Mouse (Mus musculus) adrenal gland, postnatal 10 days (tissue): ENCODE data around the gene Cdkn1c. TPM values are rescaled to one million over a fixed set of nuclear protein-coding genes. Genes with fewer than 3 reads are reported as not detected.

Experiments used
- DNase-seq: peaks from one replicate; pipeline ENCODE4 v3.0.0; 2021; ENCODE audit warnings: mixed read lengths
- long read RNA-seq, 2 experiments: library from polyadenylated mRNA; stranded (forward); transcript quantifications; one replicate each; pipeline ENCODE4 v2.0.0; 2021
- total RNA-seq, 2 experiments: library from RNA; stranded (reverse); gene quantifications; 2 replicates each; pipeline ENCODE4 v1.2.3; 2021

Gene Cdkn1c
- total RNA-seq = 100 to 1,000 TPM; 386 to 453 TPM
- long read RNA-seq, experiment 1, transcript Cdkn1c-201 (4 exons, 1,901 nt) = major isoform, 348 of 1,242 reads
- long read RNA-seq, experiment 1, transcript Cdkn1c-204 (2 exons, 500 nt) = minor isoform, 5 of 1,242 reads
- long read RNA-seq, experiment 1, transcript Cdkn1c-205 (3 exons, 667 nt) = minor isoform, 32 of 1,242 reads
- long read RNA-seq, experiment 1, transcript Cdkn1c-202 (4 exons, 1,888 nt) = minor isoform, 56 of 1,242 reads
- long read RNA-seq, experiment 1, partial matches to known transcripts = 34 of 1,242 reads
- long read RNA-seq, experiment 1, other reads (novel, unspliced or antisense) = 767 of 1,242 reads
- long read RNA-seq, experiment 2, transcript Cdkn1c-202 (4 exons, 1,888 nt) = minor isoform, 33 of 612 reads
- long read RNA-seq, experiment 2, transcript Cdkn1c-205 (3 exons, 667 nt) = minor isoform, 13 of 612 reads
- long read RNA-seq, experiment 2, transcript Cdkn1c-201 (4 exons, 1,901 nt) = major isoform, 164 of 612 reads
- long read RNA-seq, experiment 2, partial matches to known transcripts = 27 of 612 reads
- long read RNA-seq, experiment 2, other reads (novel, unspliced or antisense) = 372 of 612 reads

DNA sequence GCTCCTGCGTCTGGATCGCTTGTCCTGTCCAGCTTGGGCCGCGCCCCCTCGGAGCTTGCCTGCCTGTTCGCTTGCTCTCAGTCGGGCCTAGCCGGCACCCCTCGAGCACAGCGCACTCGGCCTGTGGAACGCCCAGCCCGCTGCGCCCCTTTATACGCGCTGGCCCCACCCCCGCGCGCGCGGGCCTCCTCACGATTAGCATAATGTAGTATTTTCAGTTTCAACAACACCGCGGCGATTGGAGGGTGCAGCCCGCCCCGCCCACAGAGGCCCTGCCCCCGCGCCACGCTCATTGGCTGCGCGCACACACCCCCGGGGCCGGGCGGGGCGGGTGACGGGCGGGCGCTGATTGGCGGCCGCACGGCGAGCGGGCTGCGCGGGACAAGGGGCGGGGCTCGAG is at the start of gene Cdkn1c:
Gene Cdkn1c (minus strand): TSS at position 177 of the 400 bp plus-strand sequence.
- peak; percentile 93 for DNase-seq

- DNase-seq = no peak
Measured at GRCm38 (mm10) chr7:143509566-143509965, 48.7 kb upstream of the Cdkn1c start.

DNA sequence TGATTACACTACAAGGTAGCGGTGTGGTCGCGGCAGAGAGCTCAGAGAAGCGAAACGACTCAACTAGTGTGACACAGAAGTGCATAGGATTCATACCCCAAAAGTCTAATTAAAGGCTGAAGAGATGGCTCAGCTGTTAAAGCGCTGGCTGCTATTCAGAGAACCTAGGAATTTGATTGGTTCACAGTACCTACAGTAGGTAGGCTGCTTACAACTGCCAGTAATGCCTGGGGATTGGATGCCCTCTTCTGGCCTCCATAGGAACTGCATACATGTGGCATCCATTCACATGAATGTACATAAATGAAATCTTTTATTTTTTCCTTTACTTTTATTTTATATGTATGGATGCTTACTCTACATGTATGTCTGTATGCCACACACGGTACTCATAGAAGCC is 45.8 kb upstream of the Cdkn1c start:
- DNase-seq = peak; percentile 79

DNA sequence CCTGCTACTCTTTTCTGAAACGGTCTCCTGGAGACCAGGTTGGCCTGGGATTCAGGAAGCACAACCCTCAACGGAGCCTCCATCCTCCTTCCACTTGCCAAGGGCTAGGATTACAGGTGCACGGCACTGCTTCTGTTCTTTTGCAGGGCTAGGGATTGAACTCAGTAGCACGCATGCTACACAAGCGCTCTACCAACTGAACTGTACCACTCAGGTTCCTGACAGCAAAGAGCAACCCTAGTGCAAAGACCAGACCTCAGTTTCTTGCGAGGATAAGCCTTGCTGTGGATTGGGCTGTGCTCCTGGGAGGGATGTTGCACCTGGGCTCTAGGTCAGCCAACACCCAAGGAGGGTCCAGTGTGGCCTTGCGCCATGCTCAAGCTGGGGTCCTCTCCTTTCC is 45.4 kb upstream of the Cdkn1c start:
- DNase-seq = no peak

DNA sequence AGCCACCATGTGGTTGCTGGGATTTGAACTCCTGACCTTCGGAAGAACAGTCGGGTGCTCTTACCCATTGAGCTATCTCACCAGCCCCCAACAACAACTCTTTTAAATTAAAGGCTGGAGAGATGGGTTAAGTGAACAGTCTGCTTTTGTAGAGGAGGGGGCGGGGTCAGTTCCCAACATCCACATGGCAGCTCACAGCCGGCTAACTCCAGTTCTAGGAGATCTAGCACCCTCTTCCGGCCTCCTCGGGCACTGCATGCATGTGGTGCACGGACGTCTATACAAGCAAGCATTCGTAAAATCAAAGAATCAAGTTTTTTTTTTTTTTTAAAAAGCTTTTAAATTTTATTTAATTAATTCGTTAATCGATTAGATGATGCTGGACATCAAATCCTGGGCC is 45.0 kb upstream of the Cdkn1c start:
- peak; percentile 91 for DNase-seq

DNA sequence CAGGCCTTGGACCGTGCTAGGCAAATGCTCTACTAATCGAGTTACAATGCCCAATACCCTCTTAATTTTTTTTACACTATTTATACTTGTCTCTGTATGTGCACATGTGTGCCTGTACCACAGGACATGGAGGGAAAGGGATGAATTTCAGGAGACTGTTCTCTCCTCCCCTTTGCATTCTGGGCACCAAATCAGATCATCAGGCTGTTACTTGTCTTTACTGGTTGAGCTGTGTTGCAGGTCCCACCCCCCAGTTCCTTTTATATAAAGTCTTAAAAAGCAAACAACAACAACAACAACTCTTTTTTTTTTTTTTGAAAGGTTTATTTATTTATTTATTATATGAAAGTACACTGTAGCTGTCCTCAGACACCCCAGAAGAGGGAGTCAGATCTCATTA is 44.6 kb upstream of the Cdkn1c start:
- no peak for DNase-seq

GRCm38 (mm10) chr7:143503926-143504325 is 43.1 kb upstream of the Cdkn1c start:
- no peak for DNase-seq

- DNase-seq = peak; percentile 37
Measured at GRCm38 (mm10) chr7:143502418-143503200, 41.8 kb upstream of the Cdkn1c start, which contains the start of gene Phlda2. Gene Phlda2, minus strand, starts transcription at chr7:143503150.

- peak; percentile 68 for DNase-seq
Measured at GRCm38 (mm10) chr7:143501643-143502417, 41.0 kb upstream of the Cdkn1c start.

DNA sequence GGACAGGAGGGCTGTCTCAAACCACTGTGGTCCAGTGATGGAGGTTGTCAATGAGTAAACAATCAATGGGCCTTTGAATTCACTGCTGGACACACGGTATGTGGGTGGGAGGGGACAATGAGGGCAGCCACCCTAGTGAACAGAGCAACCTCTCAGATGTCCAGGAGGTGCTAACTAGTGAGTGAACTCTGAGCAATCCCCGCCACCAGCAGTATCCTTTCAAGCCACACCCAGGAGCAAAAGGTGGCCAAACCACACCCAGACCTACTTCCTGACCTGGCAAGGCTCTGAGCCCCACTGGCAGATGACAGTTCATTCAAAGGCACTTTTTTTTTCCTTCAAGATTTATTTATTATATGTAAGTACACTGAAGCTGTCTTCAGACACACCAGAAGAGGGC is 40.1 kb upstream of the Cdkn1c start:
- no peak for DNase-seq

DNA sequence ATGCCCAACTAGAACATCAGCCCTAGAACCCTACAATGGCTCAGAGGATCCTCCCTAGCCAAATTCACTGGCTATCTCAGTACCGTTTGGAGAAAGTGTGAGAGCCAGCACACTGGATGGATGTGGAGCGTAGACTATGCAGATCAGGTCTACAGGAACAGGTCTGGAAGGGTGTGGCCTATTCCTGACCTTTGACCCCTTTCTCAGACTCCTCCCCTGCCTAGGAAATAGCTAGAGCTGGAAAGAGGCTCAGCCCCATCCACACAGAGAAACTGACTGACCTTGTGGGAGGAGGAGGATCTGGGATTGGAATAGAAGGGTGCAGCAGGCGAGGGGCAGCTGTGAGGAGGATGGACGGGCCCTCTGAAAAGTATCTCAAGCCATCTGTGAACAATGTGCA is 37.7 kb upstream of the Cdkn1c start:
- no peak for DNase-seq

DNA sequence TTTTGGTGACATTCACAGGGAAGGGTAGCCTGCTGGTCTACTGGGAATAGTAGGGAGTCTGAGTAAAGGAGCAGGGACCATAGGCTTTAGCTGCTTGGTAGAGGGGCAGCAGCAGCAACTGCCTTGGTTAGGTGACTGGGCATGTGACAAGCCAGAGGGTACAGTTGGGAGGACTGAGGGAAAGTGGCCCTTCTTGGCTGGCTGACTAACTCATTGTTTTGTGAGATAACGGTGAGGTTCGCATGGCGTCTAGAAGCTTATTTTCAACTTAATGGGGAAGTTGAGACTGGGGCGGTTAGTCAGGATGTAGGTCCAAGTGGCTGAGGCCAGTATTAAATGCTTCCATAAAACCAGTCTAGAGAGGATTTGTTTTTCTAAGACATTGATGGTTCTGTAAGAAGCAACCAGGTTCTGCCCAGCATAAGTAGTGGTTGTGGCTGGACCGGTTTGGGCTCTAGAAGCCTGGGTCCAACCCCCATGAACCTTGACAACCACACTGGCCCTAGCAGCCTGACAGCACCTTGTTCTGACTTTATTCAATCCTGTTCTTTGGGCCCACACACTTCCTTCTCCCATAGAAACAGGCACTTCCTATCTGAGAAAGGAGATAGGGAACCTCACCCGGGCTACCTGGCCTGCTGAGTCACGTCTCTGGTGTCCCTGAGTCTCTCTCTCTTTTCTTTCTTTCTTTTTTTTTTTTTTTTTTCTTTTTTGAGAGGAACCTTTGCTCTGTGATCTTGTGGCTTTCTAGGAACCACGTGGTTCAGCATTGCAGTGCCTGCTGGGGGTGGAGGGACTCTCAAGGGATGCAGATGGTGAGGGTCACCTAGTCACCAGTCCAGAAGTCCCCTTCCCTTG is 34.5 kb upstream of the Cdkn1c start:
- no peak for DNase-seq

GRCm38 (mm10) chr7:143493616-143494126 is 32.8 kb upstream of the Cdkn1c start:
- DNase-seq = no peak

DNA sequence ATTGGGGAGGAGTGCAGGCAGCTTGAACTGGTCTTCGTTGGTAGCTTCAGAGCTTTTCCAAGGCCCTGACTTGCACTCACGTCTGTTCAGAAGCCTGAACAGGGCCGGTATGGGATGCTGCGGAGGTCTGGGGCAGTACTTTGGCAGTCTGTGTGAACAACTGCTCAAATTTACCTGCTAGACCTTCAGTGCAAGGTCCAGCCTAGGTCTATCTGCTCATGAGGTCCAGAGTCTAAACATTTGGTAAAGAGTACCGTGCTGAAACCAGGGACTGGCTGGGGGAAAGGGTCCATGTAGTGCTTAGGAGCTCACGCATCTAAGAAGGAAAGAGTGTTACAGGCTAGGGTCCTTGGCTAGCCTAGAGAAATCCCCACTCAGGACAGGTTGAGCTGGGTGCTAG is 28.9 kb upstream of the Cdkn1c start:
- no peak for DNase-seq

DNA sequence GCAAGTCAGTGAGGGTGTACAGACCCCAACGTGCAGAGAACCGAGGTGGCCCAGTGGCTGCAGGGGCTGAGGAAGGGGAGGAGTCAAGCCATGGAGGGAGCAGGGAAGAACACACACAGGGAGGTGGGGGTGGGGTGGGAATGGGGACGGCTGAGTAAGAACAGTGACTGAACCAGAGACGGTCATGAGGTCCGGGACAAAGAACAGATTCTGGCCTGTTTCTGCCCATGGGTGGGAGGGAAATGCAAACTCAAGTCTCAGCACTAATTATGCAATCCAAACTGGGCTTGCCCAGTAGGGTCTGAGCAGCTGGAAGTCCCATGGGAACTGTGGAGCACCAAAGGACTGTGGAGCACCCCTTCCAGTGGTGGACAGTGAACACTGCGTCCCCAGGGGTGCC is 21.7 kb upstream of the Cdkn1c start:
- DNase-seq = no peak

GRCm38 (mm10) chr7:143481806-143482387 is 21.0 kb upstream of the Cdkn1c start:
- DNase-seq = no peak

DNA sequence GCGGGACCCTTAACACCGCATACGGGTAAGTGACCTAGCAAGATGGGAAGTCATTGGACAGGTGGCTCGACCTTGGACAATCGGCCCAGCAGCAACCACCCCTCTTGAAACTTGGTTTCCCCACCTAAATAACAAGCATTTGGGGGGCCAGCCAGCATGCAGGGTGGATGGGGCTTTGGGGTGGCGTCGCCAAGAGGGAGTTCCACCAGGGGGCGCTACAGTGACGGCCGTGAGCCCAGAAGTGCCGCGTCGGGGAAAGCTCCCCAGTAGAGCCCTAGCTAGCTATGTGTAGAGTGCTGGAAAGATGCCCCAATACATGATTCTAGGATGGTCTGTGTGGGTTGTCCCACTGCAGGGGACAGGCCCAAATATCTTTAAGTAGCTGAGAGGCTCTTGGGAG is 19.6 kb upstream of the Cdkn1c start:
- DNase-seq = peak; percentile 87

- DNase-seq = no peak
Measured at GRCm38 (mm10) chr7:143477800-143478199, 16.9 kb upstream of the Cdkn1c start.

DNA sequence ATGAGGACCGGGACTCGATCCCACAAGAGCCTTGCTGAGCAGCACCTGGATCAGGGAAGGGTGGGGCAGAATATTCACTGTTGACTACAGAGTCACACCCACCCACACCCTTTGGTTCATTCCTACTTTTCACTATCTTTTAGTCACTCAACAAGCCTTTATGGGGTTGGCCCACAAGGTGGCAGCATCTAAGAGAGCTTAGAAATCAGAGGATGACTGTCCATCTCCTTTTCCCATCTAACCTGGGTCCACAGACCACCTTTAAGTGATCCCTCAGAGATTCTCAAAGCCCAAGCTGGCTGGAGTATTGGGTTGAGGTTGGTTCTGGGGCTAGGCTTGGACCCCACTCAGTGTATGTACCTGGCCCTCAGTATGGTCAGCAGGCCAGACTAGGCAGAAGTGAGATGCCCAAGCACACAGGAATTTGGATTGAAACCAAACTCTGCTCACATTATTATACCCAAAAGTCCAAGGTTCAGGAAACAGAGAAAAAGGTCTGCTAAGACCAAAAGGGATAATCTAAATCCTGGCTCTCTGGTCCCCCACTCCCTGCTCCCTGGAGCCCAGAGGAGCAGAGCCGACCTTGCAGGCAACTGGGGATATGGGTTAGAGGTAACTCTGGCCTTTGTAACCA is 16.0 kb upstream of the Cdkn1c start:
- no peak for DNase-seq

- DNase-seq = peak; percentile 53
Measured at GRCm38 (mm10) chr7:143475876-143476275, 15.0 kb upstream of the Cdkn1c start.
